In the genomic region with DNA sequence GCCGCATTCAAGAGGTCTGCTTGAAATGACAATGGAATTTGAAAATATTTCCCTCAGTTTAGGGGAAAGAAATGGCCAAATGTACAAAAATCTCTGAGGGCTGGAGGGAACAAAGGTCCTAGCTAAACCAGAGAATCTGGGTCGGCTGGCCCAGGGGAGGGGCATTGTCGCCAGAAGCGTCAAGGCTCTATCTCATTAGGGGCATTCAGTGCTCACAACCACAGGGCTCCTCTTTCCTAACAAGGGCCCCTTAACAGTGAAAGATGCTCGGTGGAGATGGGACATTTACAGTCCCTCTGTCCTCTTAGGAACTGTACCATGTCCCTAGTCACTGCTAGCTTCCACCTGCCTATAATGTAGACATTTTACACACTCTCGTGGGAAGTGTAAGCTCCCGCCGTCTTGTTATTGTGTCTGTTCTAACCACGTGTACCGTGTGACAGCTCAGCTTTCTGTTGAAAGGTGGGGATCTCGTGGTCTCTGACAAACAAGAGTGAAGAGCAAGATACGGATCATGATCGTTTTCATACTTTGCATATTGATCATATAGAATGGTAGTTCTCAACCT, we compare ENCODE assay signal across 1 mouse cellular context.
A peak's percentile ranks its signal among the peaks of the same experiment; 100 is the strongest.
TF ChIP-seq lines count a peak whose summit lies in the region.

No protein-coding gene starts in this region.

TF ChIP-seq in CH12.LX, 34 proteins besides CTCF, POLR2A, EP300 and RAD21 (continued from another document):
- peak; percentile 48; the same call in 1 of the 2 replicates for TF ChIP-seq MAX (IDR thresholded peaks at IDR 0.05; ENCODE audit: low read length)
